Mouse (Mus musculus) hindbrain, postnatal 0 days (tissue): ENCODE measurements around the gene Hist1h2bc. TPM values are rescaled to one million over a fixed set of nuclear protein-coding genes. Genes with fewer than 3 reads are reported as not detected.
"Not testable (repeated sequence)": the region's sequence is repeated elsewhere in the genome, so short reads cannot be mapped to it uniquely, and the experiment has no call there.

ENCODE experiments used
- ATAC-seq: fragments of 200-750 bp; cut with Nextera tagmentation; 2 replicates; pipeline ENCODE4 v1.8.0; 2017; ENCODE audit warnings: mild to moderate bottlenecking, moderate TSS enrichment, moderate library complexity
- DNase-seq: peaks from one replicate; pipeline ENCODE4 v3.0.0-alpha.2; 2015; ENCODE audit warnings: low spot score
- H3K27ac ChIP-seq: fragments of 300-500 bp; sonication (generic); 2 replicates; pipeline ENCODE4 v1.5.1; 2014; ENCODE audit warnings: mild to moderate bottlenecking
- H3K27me3 ChIP-seq: fragments of 300-500 bp; sonication (generic); 2 replicates; pipeline ENCODE4 v1.6.1; 2014; ENCODE audit warnings: low read length, mixed read lengths; ENCODE audit not compliant: insufficient read depth
- H3K36me3 ChIP-seq: fragments of 300-500 bp; sonication (generic); 2 replicates; pipeline ENCODE4 v1.6.1; 2014; ENCODE audit warnings: low read length, mixed read lengths; ENCODE audit not compliant: insufficient read depth
- H3K4me1 ChIP-seq: fragments of 300-500 bp; sonication (generic); 2 replicates; pipeline ENCODE4 v1.6.1; 2014; ENCODE audit warnings: antibody characterized with exemption, low read length, mixed read lengths; ENCODE audit not compliant: insufficient read depth
- H3K4me2 ChIP-seq: fragments of 300-500 bp; sonication (generic); 2 replicates; pipeline ENCODE4 v1.6.1; 2014; ENCODE audit warnings: low read depth, mild to moderate bottlenecking, low read length, moderate library complexity, mixed read lengths
- H3K4me3 ChIP-seq: fragments of 300-500 bp; sonication (generic); 2 replicates; pipeline ENCODE4 v1.5.1; 2014; ENCODE audit warnings: low read length
- H3K9ac ChIP-seq: fragments of 300-500 bp; sonication (generic); replicated peaks from 2 replicates; pipeline ENCODE4 v1.6.1; 2014; ENCODE audit warnings: mild to moderate bottlenecking, low read length, moderate library complexity, mixed read lengths
- H3K9me3 ChIP-seq: fragments of 300-500 bp; sonication (generic); 2 replicates; pipeline ENCODE4 v1.6.1; 2016; ENCODE audit warnings: low read length, mixed read lengths
- CTCF ChIP-seq: IDR thresholded peaks from 2 replicates; pipeline ENCODE4 v1.5.1; 2016; ENCODE audit warnings: antibody characterized with exemption, control low read depth, low read depth
- WGBS: fragments of 180-500 bp; shearing (Covaris S2); extraction: QIAGEN DNeasy Blood & Tissue Kit; methylation state at CpG from one replicate; pipeline ENCODE4 v1.1.7; 2014; 5-methylcytosine and 5-hydroxymethylcytosine counted together
- polyA plus RNA-seq: library from polyadenylated mRNA; unstranded; fragments of >200 nt; fragmentation: Nextera tagmentation; extraction: Ambion mirVana; gene quantifications from 2 replicates; pipeline ENCODE4 v1.2.1, GENCODE M21; 2015
- total RNA-seq: library from RNA; depleted of rRNA; stranded (reverse); fragments of >200 nt; gene quantifications from 2 replicates; pipeline ENCODE4 v1.2.3, GENCODE M21; 2014

The Hist1h2bc gene
- total and polyA plus RNA-seq, 2 experiments from 2014 or later, result 36.1 to 189 TPM

DNA sequence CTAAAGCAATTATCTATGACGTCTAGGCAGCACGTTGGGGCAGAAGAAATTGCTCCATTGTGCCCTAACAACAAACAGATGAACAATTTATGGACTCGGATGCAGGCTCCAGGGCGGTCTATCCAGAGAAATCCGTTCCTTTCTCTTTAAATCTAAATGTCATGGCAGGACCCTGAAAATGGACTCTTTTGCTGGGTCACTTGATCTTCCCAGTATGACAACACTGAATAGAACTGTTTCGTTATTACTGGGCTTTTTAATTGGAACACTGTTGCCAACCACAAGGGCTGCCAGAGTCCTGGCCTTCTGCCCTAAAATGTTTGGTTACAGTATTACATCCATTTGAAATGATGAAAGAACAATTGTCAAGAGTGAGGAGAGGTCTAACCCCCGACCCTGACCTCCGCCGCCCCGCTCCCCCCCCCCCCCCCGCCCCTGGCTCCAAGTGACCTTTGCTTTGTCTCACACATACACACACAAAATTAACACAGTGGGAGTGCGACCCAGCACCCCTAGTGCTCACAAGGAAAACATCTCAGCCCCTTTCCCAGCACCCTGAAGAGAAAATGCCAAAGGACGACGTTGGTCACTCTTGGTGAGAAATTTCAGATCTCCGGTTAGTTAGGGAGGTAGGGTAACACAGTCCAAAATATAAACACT, 25.8 kb downstream of the Hist1h2bc start:
- no peak for ATAC-seq
- no peak for TF ChIP-seq CTCF
- WGBS, result 15% methylated on average over 14 of the region's 15 CpGs

GRCm38 (mm10) chr13:23710374-23711089, 26.5 kb downstream of the Hist1h2bc start, which contains the start of gene Hfe:
Gene Hfe, minus strand, starts transcription at chr13:23710854.
- H3K9me3 ChIP-seq, result no peaks in the 10 kb centered on the region
- peak within 1 kb of the TSS; percentile 4; the same call in 1 of the 2 replicates for H3K27ac ChIP-seq
- WGBS, result 3% methylated on average over 17 of the region's 17 CpGs

More for the DNA sequence above, 25.8 kb downstream of the Hist1h2bc start:
- Histone ChIP-seq H3K4me3 (peak overlapping the region; percentile 36), H3K9me3 (no peaks in the 10 kb centered on the region), H3K4me1 (no peaks in the 10 kb centered on the region), H3K36me3 (no peaks in the 10 kb centered on the region), H3K9ac (peak overlapping the region; percentile 45), H3K27me3 (no peaks in the 10 kb centered on the region), H3K4me2 (peak overlapping the region; percentile 76), H3K27ac (peak overlapping the region; percentile 4; the same call in 1 of the 2 replicates)
- peak; percentile 37 for DNase-seq

DNA sequence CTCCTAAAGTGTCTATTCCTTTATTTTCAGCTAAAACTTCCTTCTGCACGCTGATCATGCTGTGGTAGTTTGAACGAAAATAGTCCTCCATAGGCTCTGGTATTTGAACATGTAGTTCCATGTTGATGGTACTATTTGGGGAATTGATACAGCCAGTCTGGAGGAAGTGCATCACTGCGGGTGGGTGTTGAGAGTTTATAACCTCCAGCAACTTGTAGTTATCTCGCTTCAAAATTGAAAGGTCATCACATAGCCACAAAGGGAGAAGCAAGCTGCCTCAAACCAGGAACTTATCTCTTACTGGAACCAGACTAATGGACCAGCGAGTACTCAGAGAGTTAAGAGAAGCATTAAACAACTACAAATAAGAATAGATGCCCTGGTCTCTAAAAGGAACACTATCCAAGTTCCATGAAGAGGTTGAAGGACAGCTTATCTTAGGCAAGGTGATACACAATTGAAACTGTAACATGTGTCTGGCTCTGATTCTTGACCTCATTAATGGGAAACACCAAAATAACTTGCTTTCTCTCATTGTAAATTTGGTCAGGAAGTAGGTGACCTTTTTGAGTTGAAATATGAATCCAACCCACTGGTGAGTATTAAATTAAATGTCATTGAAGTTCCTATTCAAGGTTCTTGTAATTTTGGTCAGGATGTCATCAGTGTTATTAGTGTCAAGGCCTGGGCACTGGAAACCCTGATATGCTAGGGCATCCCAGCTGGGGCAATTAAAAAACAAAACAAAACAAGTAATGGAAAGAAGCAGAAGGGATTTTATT, 32.5 kb downstream of the Hist1h2bc start:
- Histone ChIP-seq H3K4me1 (no peaks in the 10 kb centered on the region), H3K4me3 (no peak overlapping the region), H3K4me2 (no peak overlapping the region), H3K27ac (no peak overlapping the region), H3K9ac (no peak overlapping the region), H3K27me3 (no peaks in the 10 kb centered on the region), H3K36me3 (no peaks in the 10 kb centered on the region), H3K9me3 (no peaks in the 10 kb centered on the region)
- TF ChIP-seq CTCF, result no peak
- ATAC-seq (no peak), DNase-seq (no peak)
- WGBS, result 85% methylated on average over 5 of the region's 5 CpGs

More at GRCm38 (mm10) chr13:23710374-23711089, 26.5 kb downstream of the Hist1h2bc start, which contains the start of gene Hfe:
- ATAC-seq (peak; percentile 74; the same call in 1 of the 2 replicates), DNase-seq (peak; percentile 46)
- Histone ChIP-seq H3K36me3 (no peaks in the 10 kb centered on the region), H3K27me3 (no peaks in the 10 kb centered on the region), H3K4me3 (peak within 1 kb of the TSS; percentile 36), H3K9ac (peak within 1 kb of the TSS; percentile 45), H3K4me1 (no peaks in the 10 kb centered on the region), H3K4me2 (peak within 1 kb of the TSS; percentile 76)
- no peak for TF ChIP-seq CTCF

- no peak overlapping the region for H3K4me2 ChIP-seq
- TF ChIP-seq CTCF, result no peak
- DNase-seq (no peak), ATAC-seq (no peak)
- no peaks in the 10 kb centered on the region for H3K9me3 ChIP-seq
- no peak overlapping the region for H3K4me3 ChIP-seq
- no peaks in the 10 kb centered on the region for H3K4me1 ChIP-seq
- H3K27ac ChIP-seq, result no peak overlapping the region
- H3K27me3 ChIP-seq, result no peaks in the 10 kb centered on the region
- no peaks in the 10 kb centered on the region for H3K36me3 ChIP-seq
- WGBS, result 55% methylated on average over 11 of the region's 11 CpGs
- no peak overlapping the region for H3K9ac ChIP-seq
Observed at GRCm38 (mm10) chr13:23717176-23717575, 33.2 kb downstream of the Hist1h2bc start.

DNA sequence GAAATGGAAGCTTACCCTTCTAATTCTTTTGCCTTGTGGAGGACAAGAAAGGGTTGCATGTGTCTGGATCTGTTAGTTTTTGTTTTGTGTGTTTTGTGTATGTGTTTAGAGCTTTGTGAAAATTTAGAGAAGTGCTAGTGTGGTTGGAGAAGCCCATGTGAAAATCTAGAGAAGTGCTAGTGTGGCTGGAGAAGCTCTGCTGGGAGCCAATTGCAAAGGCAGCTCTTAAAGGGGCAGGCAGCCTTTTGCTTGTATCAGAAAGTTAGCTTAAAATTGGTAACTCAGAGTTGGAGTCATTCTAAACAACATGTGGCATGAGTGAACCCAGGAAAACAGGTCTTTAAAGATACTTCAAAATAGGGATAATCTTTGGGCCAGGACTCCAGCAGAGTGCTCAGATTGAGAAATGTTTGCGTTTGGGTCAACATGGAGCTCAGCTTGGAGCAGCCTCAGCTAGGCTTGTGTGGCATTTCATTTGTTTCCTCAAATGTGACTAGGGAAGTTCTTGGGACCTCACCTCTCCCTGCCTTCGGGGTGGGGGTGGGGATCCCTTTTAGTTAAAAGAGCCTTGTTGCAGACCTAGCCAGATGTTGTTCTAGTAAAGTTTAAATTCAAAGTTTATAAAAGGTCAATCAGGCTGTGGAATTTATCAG, 33.7 kb downstream of the Hist1h2bc start:
- 13% methylated on average over 2 of the region's 2 CpGs for WGBS
- H3K4me1 ChIP-seq, H3K27me3 ChIP-seq, ATAC-seq, H3K9me3 ChIP-seq, H3K9ac ChIP-seq, H3K4me3 ChIP-seq, DNase-seq, H3K4me2 ChIP-seq, H3K36me3 ChIP-seq, H3K27ac ChIP-seq: not testable (repeated sequence)

GRCm38 (mm10) chr13:23724239-23724638, 40.2 kb downstream of the Hist1h2bc start:
- no peak for TF ChIP-seq CTCF
- 67% methylated on average over 4 of the region's 4 CpGs for WGBS

More at GRCm38 (mm10) chr13:23724239-23724638, 40.2 kb downstream of the Hist1h2bc start:
- no peak for DNase-seq
- Histone ChIP-seq H3K9me3 (no peaks in the 10 kb centered on the region), H3K9ac (no peak overlapping the region), H3K27me3 (no peaks in the 10 kb centered on the region), H3K4me2 (no peak overlapping the region), H3K4me3 (no peak overlapping the region), H3K36me3 (no peaks in the 10 kb centered on the region), H3K27ac (no peak overlapping the region), H3K4me1 (no peaks in the 10 kb centered on the region)
- ATAC-seq, result no peak
